Mouse (Mus musculus): Measurements from ENCODE around the gene Krtap15. TPM values are rescaled to one million over a fixed set of nuclear protein-coding genes. Genes with fewer than 3 reads are reported as not detected.

The Krtap15 gene
- not detected in 2 replicates for total RNA-seq (2015; ENCODE audit: low replicate concordance)
- total RNA-seq (2017; ENCODE audit: low replicate concordance): not detected in 2 replicates

DNA sequence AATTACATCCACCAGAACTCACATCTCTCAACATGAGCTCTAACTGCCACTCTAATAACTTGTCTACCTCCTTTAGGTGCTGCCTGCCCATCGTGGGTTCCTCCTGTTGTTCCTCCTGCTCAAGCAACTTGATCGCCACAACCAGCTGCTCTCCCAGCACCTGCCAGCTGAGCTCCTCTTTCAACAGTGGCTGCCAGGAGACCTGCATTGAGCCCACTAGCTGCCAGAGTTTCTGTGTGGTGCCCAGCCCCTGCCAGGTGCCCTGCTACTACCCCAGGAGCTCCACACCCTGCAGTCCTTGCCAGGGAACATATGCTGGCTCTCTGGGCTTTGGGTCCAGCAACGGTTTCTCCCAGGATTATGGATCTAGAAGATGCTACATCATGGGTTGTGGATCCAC lies at the start of gene Krtap15:
TSS of gene Krtap15 (plus strand) at position 150 of the 400 bp plus-strand sequence.
- ATAC-seq (replicated peaks; ENCODE audit: low FRiP score, poor library complexity, severe bottlenecking): no peak

DNA sequence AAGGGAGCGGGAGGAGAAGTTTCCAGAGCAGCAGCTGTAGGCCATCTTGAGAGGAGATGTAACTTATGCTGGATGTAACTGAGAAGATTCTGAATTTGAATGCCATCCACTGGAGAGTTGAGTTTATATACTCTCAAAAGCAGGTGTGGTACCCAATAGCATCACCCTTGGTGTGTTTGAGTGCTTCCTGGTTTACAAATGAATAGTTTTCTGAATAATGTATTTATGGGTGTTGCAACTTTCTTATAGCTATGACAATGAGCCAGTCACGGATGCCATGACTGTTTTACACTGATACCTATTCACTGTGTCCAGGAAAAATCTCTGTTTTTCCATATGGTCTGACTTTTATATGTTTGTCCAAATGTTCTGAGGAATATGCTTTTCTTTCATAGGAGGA lies 45.9 kb upstream of the Krtap15 start, which contains the start of gene 2310057N15Rik:
TSS of gene 2310057N15Rik (minus strand) at position 101 of the 400 bp plus-strand sequence.
- ATAC-seq (replicated peaks; ENCODE audit: low FRiP score, poor library complexity, severe bottlenecking): no peak

DNA sequence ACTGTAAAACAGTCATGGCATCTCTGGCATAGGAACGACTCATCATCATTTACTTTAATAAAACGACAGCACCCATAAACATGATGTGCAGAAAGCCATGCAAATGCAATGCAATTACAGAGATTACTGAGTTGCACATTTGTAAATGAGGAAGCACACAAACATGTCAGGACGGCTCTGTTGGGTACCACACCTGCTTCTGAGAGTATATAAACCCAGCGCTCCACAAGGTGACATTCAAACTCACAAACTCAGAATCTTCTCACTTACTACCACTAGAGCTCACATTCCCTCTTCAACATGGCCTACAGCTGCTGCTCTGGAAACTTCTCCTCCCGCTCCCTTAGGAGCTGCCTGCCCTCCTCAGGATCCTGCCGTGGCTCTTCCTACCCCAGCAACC lies 42.4 kb upstream of the Krtap15 start, which contains the start of gene Gm5965:
TSS of gene Gm5965 (plus strand) at position 301 of the 400 bp plus-strand sequence.
- ATAC-seq (replicated peaks; ENCODE audit: low FRiP score, poor library complexity, severe bottlenecking): no peak

DNA sequence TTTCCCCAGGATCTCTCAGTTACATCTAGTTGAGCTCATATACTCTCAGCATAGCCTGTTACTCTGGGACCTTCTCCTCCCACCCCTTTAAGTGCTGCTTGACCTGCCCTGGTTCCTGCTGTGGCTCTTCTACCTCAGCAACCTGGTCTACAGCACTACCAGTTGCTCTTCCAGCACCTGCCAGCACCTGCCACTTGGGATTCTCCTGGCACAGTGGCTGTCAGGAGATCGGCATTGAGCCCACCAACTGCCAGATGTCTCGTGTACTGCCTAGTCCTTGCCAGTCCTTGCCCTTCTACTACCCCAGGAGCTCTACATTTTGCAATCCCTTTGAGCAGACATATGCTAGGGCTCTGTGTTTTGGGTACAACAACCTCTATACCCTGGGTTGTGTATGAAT lies 33.2 kb upstream of the Krtap15 start:
- no peak for ATAC-seq (replicated peaks; ENCODE audit: low FRiP score, poor library complexity, severe bottlenecking)

DNA sequence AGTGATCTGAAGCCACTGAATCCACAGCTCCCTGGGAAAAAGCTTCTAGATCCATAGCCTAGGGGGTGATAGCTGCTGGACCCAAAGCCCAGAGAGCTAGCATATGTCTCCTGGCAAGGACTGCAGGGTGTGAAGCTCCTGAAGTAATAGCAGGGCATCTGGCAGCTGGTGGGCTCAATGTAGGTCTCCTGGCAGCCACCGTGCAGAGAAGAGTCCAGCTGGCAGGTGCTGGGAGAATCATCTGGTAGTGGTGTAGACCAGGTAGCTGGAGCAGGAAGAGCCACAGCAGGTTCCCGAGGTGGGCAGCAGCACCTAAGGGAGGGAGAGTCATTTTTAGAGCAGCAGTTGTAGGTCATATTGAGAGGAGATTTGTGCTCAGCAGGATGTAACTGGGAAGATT lies 8.2 kb upstream of the Krtap15 start, which contains the start of gene Gm20741:
TSS of gene Gm20741 (minus strand) at position 394 of the 400 bp plus-strand sequence.
- ATAC-seq (replicated peaks; ENCODE audit: low FRiP score, poor library complexity, severe bottlenecking): no peak

- no peak for ATAC-seq (replicated peaks; ENCODE audit: low FRiP score, poor library complexity, severe bottlenecking)
These were observed 3.7 kb downstream of the Krtap15 start for GRCm38 (mm10) chr16:88823736-88824135.

DNA sequence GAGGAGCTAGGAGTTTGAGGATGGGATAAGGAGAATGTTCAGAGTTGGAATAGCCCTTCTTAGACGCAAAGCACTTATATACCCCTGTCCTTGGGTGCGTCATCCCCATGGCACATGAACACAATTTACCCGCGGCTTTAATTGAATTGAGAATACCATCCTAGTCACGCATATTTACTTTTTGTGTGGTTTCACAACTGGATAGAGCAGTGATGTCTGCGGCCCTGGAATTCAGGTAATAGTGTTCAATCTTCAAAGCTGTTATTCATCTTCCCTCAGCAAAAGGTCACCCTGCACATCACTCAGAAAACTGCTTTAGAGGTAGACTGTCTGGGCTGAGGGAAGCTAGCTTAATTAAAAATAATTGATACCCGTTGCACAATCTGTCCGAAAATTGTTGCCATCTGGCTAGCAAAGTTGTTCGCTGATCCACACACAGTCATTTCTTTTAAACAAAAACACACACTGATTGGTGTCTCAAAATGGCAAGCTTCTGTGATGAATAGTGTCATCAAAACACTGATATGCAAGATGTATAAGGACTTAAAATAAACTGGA lies 6.2 kb downstream of the Krtap15 start, which contains the start of gene Krtap14:
TSS of gene Krtap14 (minus strand) at position 51 of the 558 bp plus-strand sequence.
- ATAC-seq (replicated peaks; ENCODE audit: low FRiP score, poor library complexity, severe bottlenecking): no peak

GRCm38 (mm10) chr16:88826978-88827377 lies 7.0 kb downstream of the Krtap15 start:
- no peak for ATAC-seq (replicated peaks; ENCODE audit: low FRiP score, poor library complexity, severe bottlenecking)

GRCm38 (mm10) chr16:88847363-88847762 lies 27.3 kb downstream of the Krtap15 start:
- ATAC-seq (replicated peaks; ENCODE audit: low FRiP score, poor library complexity, severe bottlenecking): no peak

GRCm38 (mm10) chr16:88848558-88848957 lies 28.5 kb downstream of the Krtap15 start:
- no peak for ATAC-seq (replicated peaks; ENCODE audit: low FRiP score, poor library complexity, severe bottlenecking)

GRCm38 (mm10) chr16:88851450-88851849 lies 31.4 kb downstream of the Krtap15 start:
- ATAC-seq (replicated peaks; ENCODE audit: low FRiP score, poor library complexity, severe bottlenecking): no peak

DNA sequence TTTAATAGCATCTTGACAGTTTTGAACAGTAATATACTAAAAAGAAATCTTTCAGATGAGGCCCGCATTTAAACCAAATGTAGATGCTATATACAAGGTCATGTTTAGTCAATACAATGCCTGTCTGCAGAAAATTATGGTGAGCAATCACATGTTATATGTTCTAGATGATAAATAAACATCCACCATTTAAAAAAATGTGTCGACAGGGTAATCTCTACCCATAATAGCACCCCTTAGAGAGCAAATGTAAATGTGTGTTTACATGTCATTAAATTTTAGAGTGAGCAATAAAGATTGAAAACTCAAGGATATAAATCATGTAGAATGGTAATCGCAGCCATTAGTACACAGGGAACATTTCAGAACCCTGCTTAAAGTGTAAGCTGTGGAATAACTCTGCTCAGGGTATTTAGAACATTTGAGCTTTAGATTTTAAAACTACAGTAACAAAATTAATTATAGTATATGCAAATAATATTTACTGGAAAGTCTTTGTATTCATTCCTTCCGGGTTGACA lies 44.9 kb downstream of the Krtap15 start:
- no peak for ATAC-seq (replicated peaks; ENCODE audit: low FRiP score, poor library complexity, severe bottlenecking)

DNA sequence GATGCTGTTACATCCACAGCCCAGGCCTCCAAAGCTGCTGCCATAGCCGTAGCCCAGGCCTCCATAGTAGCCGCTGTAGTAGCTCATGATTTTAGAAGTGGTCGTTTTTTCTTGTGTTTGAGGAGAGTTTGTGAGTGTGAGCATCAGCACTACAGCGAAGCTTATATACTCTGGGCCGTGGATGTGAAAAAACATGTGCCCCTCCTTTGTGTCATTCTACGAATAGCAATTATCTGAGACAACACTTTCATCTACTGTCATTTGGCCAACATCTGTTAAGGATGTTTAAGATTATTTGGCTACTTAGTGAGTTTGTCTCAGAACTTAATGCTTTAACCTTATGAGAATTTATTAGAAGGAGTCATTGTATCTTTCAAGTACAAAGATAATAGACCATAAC lies 49.3 kb downstream of the Krtap15 start, which contains the start of gene Krtap19-1:
TSS of gene Krtap19-1 (minus strand) at position 101 of the 400 bp plus-strand sequence.
- no peak for ATAC-seq (replicated peaks; ENCODE audit: low FRiP score, poor library complexity, severe bottlenecking)

- ATAC-seq (replicated peaks; ENCODE audit: low FRiP score, poor library complexity, severe bottlenecking): no peak
These were observed 54.2 kb downstream of the Krtap15 start, which contains the start of gene Krtap19-2 for GRCm38 (mm10) chr16:88874169-88874568. Gene Krtap19-2 (minus strand): TSS chr16:88874269.

DNA sequence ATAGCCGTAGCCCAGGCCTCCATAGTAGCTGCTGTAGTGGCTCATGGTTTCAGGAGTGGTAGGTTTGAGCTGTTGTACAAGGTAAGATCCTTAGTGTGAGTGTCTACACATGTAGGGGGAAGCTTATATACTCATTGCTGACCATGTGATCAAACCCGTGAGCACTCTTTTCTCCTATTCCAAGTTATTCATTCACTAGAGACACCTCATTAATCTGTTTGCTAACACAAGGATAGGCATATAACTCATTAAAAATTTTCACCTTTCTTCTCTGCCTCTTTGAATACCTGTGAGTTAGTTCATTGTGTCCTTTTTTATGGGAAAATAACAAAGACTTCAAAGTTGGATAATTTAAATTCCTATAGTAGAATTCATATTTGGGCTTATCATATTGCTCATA lies 57.9 kb downstream of the Krtap15 start, which contains the start of gene Krtap19-3:
TSS of gene Krtap19-3 (minus strand) at position 101 of the 400 bp plus-strand sequence.
- no peak for ATAC-seq (replicated peaks; ENCODE audit: low FRiP score, poor library complexity, severe bottlenecking)

Other genes with a start within 250 kb of the Krtap15 start
- not detected in 2 replicates for gene Krtap24-1, start 207.9 kb upstream of the Krtap15 start, total RNA-seq (2015; ENCODE audit: low replicate concordance)
- gene Krtap24-1, start 207.9 kb upstream of the Krtap15 start, total RNA-seq (2017; ENCODE audit: low replicate concordance): not detected in 2 replicates
- not detected in 2 replicates for gene 2310079G19Rik, start 192.5 kb upstream of the Krtap15 start, total RNA-seq (2015; ENCODE audit: low replicate concordance)
- not detected in 2 replicates for gene 2310079G19Rik, start 192.5 kb upstream of the Krtap15 start, total RNA-seq (2017; ENCODE audit: low replicate concordance)
- gene Krtap26-1, start 172.4 kb upstream of the Krtap15 start, total RNA-seq (2015; ENCODE audit: low replicate concordance): not detected in 2 replicates
- not detected in 2 replicates for gene Krtap26-1, start 172.4 kb upstream of the Krtap15 start, total RNA-seq (2017; ENCODE audit: low replicate concordance)
- gene Krtap27-1, start 148.5 kb upstream of the Krtap15 start, total RNA-seq (2015; ENCODE audit: low replicate concordance): not detected in 2 replicates
- not detected in 2 replicates for gene Krtap27-1, start 148.5 kb upstream of the Krtap15 start, total RNA-seq (2017; ENCODE audit: low replicate concordance)
- gene 2310061N02Rik, start 112.3 kb upstream of the Krtap15 start, total RNA-seq (2015; ENCODE audit: low replicate concordance): not detected in 2 replicates
- gene 2310061N02Rik, start 112.3 kb upstream of the Krtap15 start, total RNA-seq (2017; ENCODE audit: low replicate concordance): not detected in 2 replicates
- not detected in 2 replicates for gene Krtap13-1, start 91.4 kb upstream of the Krtap15 start, total RNA-seq (2015; ENCODE audit: low replicate concordance)
- not detected in 2 replicates for gene Krtap13-1, start 91.4 kb upstream of the Krtap15 start, total RNA-seq (2017; ENCODE audit: low replicate concordance)
- not detected in 2 replicates for gene Krtap13, start 68.6 kb upstream of the Krtap15 start, total RNA-seq (2015; ENCODE audit: low replicate concordance)
- gene Krtap13, start 68.6 kb upstream of the Krtap15 start, total RNA-seq (2017; ENCODE audit: low replicate concordance): not detected in 2 replicates
- not detected in 2 replicates for gene 2310034C09Rik, start 61.4 kb upstream of the Krtap15 start, total RNA-seq (2015; ENCODE audit: low replicate concordance)
- not detected in 2 replicates for gene 2310034C09Rik, start 61.4 kb upstream of the Krtap15 start, total RNA-seq (2017; ENCODE audit: low replicate concordance)
- gene 2310057N15Rik, start 46.0 kb upstream of the Krtap15 start, total RNA-seq (2015; ENCODE audit: low replicate concordance): not detected in 2 replicates
- not detected in 2 replicates for gene 2310057N15Rik, start 46.0 kb upstream of the Krtap15 start, total RNA-seq (2017; ENCODE audit: low replicate concordance)
- gene Gm5965, start 42.3 kb upstream of the Krtap15 start, total RNA-seq (2015; ENCODE audit: low replicate concordance): not detected in 2 replicates
- gene Gm5965, start 42.3 kb upstream of the Krtap15 start, total RNA-seq (2017; ENCODE audit: low replicate concordance): not detected in 2 replicates
- gene Gm20741, start 8.0 kb upstream of the Krtap15 start, total RNA-seq (2015; ENCODE audit: low replicate concordance): not detected in 2 replicates
- gene Gm20741, start 8.0 kb upstream of the Krtap15 start, total RNA-seq (2017; ENCODE audit: low replicate concordance): not detected in 2 replicates
- gene Krtap14, start 5.9 kb downstream of the Krtap15 start, total RNA-seq (2015; ENCODE audit: low replicate concordance): not detected in 2 replicates
- gene Krtap14, start 5.9 kb downstream of the Krtap15 start, total RNA-seq (2017; ENCODE audit: low replicate concordance): not detected in 2 replicates
- gene Krtap19-1, start 49.2 kb downstream of the Krtap15 start, total RNA-seq (2015; ENCODE audit: low replicate concordance): not detected in 2 replicates
- gene Krtap19-1, start 49.2 kb downstream of the Krtap15 start, total RNA-seq (2017; ENCODE audit: low replicate concordance): not detected in 2 replicates
- not detected in 2 replicates for gene Krtap19-2, start 54.1 kb downstream of the Krtap15 start, total RNA-seq (2015; ENCODE audit: low replicate concordance)
- gene Krtap19-2, start 54.1 kb downstream of the Krtap15 start, total RNA-seq (2017; ENCODE audit: low replicate concordance): not detected in 2 replicates
- gene Krtap19-3, start 57.8 kb downstream of the Krtap15 start, total RNA-seq (2015; ENCODE audit: low replicate concordance): not detected in 2 replicates
- gene Krtap19-3, start 57.8 kb downstream of the Krtap15 start, total RNA-seq (2017; ENCODE audit: low replicate concordance): not detected in 2 replicates
- gene Krtap19-4, start 64.9 kb downstream of the Krtap15 start, total RNA-seq (2015; ENCODE audit: low replicate concordance): not detected in 2 replicates
- gene Krtap19-4, start 64.9 kb downstream of the Krtap15 start, total RNA-seq (2017; ENCODE audit: low replicate concordance): not detected in 2 replicates
- gene Krtap19-5, start 76.2 kb downstream of the Krtap15 start, total RNA-seq (2015; ENCODE audit: low replicate concordance): not detected in 2 replicates
- not detected in 2 replicates for gene Krtap19-5, start 76.2 kb downstream of the Krtap15 start, total RNA-seq (2017; ENCODE audit: low replicate concordance)
- not detected in 2 replicates for gene Krtap19-9b, start 112.0 kb downstream of the Krtap15 start, total RNA-seq (2015; ENCODE audit: low replicate concordance)
- not detected in 2 replicates for gene Krtap19-9b, start 112.0 kb downstream of the Krtap15 start, total RNA-seq (2017; ENCODE audit: low replicate concordance)
- not detected in 2 replicates for gene Krtap16-3, start 142.7 kb downstream of the Krtap15 start, total RNA-seq (2015; ENCODE audit: low replicate concordance)
- not detected in 2 replicates for gene Krtap16-3, start 142.7 kb downstream of the Krtap15 start, total RNA-seq (2017; ENCODE audit: low replicate concordance)
- not detected in 2 replicates for gene Krtap22-2, start 190.5 kb downstream of the Krtap15 start, total RNA-seq (2015; ENCODE audit: low replicate concordance)
- gene Krtap22-2, start 190.5 kb downstream of the Krtap15 start, total RNA-seq (2017; ENCODE audit: low replicate concordance): not detected in 2 replicates
- gene Gm10229, start 195.1 kb downstream of the Krtap15 start, total RNA-seq (2015; ENCODE audit: low replicate concordance): not detected in 2 replicates
- gene Gm10229, start 195.1 kb downstream of the Krtap15 start, total RNA-seq (2017; ENCODE audit: low replicate concordance): not detected in 2 replicates
- not detected in 2 replicates for gene Krtap6-1, start 211.5 kb downstream of the Krtap15 start, total RNA-seq (2015; ENCODE audit: low replicate concordance)
- not detected in 2 replicates for gene Krtap6-1, start 211.5 kb downstream of the Krtap15 start, total RNA-seq (2017; ENCODE audit: low replicate concordance)
- not detected in 2 replicates for gene Gm10228, start 221.3 kb downstream of the Krtap15 start, total RNA-seq (2015; ENCODE audit: low replicate concordance)
- not detected in 2 replicates for gene Gm10228, start 221.3 kb downstream of the Krtap15 start, total RNA-seq (2017; ENCODE audit: low replicate concordance)
- not detected in 2 replicates for gene Krtap6-5, start 227.7 kb downstream of the Krtap15 start, total RNA-seq (2015; ENCODE audit: low replicate concordance)
- gene Krtap6-5, start 227.7 kb downstream of the Krtap15 start, total RNA-seq (2017; ENCODE audit: low replicate concordance): not detected in 2 replicates
- gene 1110025L11Rik, start 243.8 kb downstream of the Krtap15 start, total RNA-seq (2015; ENCODE audit: low replicate concordance): not detected in 2 replicates
- 3.3 TPM in 1 of 2 replicates, not detected in the other for gene 1110025L11Rik, start 243.8 kb downstream of the Krtap15 start, total RNA-seq (2017; ENCODE audit: low replicate concordance)

Data from erythroblast, adult 5-6 weeks (primary cell).